Mouse (Mus musculus): Measurements from ENCODE around the gene Hrh2.
A peak's percentile ranks its signal among the peaks of the same experiment; 100 is the strongest.

The Hrh2 gene

DNA sequence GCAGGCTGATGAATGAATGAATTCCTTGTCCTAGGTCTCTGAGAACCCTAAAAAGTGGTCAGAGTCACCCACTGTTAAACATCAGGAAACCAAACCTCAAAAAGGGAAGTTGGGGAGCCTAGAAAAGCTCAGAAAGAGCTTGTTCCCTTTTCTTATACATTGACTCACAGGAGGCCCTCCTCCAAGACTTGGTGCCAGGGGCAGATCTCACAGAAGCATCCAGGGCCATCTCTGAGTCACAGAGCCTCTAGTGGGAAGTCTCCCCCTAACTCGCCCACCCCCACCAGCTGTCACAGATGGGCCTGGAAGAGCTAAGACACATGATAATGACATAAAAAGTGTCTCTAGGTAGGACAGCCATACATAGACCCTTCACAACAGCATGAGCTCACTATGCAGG, 26.4 kb downstream of the Hrh2 start:
- DNase-seq (ENCODE audit: low spot score) = no peak

DNA sequence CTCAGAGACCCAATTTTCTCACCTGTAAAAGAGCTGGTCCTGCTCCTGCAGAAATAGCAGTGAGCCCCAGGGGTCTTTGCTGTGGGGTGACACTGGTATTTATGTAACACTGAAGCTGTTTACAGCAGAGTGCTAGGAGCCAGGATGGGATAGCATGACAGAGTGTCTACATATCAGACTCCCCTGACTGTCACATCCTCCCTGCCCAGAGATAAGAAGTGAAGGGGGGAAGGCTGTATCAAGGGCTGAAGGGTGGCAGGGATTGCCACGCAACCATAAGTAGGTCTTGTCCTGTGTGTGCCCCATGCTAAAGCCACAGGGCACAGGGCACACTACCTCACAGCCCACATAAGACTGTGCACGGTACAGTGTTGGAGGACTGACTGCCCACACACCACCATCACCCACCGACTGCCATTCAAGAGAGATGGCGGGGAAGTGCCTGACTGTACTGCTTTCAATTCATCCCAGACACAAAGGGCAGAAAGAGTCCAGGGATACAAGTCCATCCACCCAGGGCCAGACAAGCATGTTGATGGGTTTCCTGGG, 29.8 kb downstream of the Hrh2 start:
- no peak for DNase-seq (ENCODE audit: low spot score)

DNA sequence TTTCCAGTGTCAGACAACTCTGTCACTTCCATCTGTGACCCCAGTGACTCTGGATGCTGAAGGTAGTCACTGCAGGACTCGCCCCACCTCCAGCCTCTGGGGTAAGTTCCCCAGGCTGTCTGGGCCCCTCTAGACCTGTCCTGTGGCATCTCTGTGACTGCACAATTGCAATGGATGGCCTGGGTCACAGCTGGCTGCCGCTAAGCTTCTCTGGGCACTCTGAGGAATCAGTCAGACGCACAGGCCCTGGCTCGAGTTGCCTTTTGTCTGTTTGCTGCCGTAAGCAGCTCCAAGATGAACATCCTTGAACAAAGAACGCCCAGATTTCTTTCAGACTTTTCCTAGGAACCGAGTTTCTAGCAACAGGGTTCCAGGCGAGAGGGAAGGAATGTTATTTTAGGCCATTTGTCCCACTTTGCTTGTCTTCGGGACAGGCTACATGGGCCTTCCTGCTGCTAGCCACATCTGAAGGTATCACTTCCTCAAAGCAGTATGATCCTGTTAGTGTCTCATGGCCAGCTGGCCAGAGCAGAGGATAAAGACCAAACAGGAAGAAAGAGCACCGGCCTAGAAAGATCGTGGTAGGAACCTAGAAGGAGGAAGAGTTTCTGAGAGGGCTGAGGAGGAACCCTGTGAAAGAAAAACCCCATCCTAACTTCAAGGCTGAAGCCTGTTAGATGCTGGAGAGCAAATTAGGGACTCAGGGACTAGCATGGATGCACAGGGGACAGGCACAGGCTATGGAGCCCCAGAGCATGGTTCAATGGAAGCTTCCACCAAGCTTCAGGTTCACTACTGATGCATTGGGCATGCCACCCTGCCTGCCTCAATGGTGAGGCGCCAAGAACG, 31.2 kb downstream of the Hrh2 start:
- DNase-seq (ENCODE audit: low spot score) = no peak

DNA sequence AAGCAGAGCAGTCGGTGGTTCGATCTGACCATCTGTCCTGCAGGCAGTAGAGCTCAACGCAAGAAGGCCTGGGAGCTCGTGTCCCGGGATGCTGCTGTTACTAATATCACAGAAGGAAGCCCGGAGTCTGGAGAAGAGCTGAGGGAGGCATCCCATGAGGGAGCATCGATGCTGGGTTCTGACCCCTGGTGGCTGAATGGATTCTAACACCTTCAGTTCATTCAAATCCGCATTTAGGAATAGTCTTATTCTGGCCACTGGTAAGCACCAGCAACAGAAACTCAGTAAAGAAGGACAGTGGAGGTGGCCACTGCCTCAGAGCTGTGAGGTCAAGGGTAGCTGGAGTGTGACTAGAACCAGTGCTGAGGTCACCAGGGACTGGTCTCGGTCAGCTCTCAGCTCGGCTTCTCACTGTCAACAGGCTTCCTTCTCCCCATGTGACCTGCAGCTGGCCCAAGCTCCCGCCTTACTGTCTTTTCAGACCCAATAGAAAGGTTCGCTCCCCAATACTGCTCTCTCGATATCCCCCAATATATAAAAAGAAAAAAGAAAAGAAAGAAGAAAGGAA, 36.1 kb downstream of the Hrh2 start:
- DNase-seq (ENCODE audit: low spot score) = no peak

DNA sequence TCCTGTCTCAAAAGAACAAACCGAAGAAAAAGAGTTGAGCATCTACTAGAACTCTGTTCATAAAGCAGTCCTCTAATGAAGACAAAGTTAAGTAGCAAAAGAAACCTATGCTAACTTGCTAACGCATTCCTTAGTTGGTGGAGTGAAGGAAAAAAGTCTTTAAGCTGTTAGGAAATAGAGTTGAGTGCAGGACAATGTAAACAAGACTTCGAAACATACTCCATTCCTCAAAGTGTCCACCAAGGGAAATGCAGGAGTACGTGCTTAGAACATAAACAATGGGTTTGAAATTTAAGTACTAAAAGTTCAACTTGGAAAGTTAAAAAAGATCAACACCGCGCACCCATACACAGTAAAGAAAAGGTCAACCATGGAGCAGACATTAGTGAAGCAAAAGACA, 38.2 kb downstream of the Hrh2 start:
- DNase-seq (ENCODE audit: low spot score) = no peak

DNA sequence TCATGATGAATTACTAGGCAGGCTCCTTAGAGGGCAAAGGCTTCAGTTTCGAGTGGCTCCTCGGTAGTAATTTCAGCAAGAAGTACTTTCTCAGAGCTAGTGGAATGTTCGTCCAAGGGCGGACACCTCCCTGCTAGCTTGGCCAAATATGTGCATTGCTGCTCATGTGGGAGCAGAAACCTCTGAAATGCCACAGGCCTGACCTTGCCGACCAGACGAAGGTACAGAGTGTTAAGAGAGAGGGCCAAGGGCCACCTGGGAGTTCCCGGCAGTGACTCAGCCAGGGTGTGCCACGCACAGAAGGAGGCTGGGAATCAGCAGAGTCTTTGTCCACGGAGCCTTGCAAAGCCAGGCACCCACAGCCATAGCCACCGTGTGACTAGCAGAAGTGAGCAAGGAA, 39.9 kb downstream of the Hrh2 start:
- DNase-seq (ENCODE audit: low spot score) = no peak

DNA sequence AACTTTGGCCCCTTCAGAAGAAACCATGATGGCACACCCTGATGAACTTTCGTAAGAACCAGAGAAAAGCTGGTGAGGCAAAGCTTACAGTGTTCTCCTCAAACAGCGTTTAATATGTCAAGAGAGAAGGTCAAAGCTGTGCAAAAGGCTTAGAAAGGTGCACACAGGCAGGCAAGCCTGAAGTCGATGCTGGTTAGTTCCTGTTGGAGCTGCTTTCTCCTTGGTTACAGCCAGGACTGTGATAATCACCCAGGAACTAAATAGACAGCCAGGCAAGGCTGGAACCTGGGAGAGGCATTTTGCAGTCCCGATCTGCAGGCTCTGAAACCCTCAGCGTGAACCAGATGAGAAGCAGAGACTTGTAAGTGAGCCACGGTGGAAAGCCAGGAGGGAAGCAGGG, 45.6 kb downstream of the Hrh2 start:
- no peak for DNase-seq (ENCODE audit: low spot score)

DNA sequence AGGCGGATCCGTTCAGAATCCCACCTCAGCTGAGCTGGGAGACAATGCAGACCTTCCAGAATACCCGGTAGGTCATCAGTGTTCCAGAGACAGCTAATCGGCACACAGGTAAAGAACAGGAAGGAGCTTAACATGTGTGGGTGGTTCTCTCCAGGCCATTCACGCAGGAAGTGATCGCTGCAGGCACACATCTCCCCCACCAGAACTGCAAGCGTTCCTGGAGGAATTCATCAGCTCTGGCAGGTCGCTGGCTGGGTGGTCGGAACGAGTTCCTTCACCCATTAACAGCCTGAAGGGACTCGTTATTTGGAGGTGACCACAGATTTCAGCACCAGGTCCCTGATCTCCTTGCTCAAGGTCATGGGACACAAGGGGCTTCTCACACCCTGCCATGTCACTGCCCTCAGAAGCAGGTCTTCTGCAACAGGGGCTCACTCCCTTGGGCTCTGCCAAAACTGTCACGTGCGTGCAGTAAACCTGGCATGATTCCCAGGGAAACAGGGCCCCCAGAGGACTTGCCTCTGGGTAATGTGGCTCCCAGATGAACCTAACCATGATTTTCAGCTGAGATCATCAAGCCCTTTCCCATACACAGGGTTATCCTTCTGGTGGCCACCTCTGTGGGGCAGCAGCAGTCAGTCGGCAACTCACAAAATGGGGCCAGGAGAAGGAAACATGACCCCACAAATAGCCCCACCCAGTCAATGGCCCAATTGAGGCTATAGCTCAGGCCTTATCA, 46.8 kb downstream of the Hrh2 start:
- no peak for DNase-seq (ENCODE audit: low spot score)

DNA sequence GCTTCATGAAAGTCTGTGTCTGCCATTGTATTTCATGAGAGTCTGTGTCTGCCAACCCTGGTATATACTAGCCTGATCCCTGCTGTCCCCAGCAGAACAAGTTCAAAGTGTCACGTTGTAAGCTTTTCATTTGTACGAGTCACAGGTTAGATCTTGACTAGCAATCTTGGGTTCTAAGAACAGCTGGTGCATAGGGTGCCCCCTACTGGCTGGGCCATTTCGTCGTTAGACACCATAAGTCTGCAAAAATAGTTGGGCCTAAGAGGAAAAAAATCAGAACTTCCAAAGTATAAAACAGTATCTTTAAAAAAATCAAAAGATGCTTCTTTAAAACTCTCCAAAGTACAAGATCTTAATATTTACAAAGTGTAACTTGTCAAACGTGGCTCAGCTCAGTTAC, 50.5 kb downstream of the Hrh2 start:
- DNase-seq (ENCODE audit: low spot score) = no peak

DNA sequence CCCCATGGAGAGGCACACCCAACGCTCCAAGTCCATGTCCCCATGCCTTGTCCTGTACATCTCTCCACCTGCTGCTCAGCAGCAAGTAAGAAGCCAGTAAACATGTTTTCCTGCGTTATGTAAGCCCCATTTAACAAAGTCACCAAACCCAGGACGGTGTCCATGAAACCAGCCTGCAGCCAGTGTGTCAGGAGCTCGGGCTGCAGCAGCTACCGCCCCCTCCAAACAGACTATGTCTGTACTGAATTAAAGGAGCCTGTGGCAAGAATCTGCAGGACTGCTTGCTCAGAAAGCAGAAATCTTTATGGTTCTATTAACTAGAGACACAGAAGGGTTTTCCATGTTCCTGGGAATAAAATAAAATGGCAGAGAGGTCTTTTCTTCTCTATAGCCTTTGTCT, 53.3 kb downstream of the Hrh2 start:
- no peak for DNase-seq (ENCODE audit: low spot score)

DNA sequence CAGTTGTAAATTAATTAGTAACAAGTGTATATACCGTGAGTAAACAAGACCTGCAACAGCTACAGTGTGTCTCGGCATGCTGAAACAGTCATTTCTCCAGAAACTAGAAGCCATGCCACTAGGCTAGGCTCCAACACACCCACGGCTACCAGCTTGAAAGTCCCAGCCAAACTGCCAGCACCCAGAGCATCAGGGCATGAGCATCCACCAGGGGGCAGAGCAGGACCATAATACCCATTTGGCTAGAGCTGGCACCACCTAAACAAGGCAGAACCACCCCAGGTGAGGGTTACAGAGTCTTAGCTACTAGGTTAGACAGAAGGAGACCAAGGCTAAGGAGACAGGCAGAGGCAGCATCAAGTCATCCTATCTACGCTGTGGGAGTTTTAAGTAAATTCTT, 55.6 kb downstream of the Hrh2 start:
- DNase-seq (ENCODE audit: low spot score) = peak; percentile 42

DNA sequence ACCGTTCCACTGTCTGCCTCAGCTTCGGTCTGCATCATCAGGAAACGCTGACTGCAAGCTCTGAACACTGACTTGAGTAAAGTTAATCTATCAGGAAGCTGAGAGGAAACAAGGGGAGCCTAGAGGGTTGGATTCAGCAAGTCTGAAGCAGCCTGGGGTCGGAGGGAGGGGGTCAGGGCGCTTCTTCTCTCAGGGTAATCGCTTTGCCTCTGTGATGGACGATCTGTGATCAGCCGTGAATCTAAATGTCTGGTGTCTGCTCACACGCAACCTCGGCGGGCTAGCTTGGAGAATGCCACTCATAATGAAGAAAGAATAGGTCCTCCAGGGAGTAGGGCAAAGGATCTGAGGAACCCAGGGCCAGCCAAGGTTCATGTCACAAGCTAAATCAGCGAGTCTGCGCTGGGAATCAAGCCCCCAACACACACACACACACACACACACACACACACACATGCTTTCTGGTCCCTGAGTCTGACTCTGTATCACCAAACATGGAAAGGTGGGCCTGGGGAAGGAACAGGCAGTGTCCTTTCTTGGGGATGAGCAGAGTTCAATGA, 56.6 kb downstream of the Hrh2 start:
- no peak for DNase-seq (ENCODE audit: low spot score)

DNA sequence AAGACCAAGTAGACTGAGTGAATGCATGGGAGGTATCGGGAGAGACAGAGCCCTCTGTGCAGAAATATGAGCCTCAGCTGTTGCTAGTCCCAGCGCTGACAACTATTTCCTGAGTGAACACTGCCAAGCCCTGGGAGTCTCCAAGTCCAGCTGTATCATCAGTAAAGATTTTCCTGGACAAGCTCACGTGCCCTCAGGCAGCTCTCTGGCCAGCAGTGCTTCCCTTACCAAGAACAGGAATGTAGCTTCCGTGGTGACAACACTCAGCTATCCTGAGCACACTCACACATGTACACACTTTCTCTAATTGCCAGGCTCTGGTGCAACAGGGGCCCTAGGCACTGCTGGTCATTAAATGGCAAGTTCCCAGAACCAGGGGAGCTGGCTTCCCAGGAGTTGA, 57.1 kb downstream of the Hrh2 start:
- DNase-seq (ENCODE audit: low spot score) = no peak

DNA sequence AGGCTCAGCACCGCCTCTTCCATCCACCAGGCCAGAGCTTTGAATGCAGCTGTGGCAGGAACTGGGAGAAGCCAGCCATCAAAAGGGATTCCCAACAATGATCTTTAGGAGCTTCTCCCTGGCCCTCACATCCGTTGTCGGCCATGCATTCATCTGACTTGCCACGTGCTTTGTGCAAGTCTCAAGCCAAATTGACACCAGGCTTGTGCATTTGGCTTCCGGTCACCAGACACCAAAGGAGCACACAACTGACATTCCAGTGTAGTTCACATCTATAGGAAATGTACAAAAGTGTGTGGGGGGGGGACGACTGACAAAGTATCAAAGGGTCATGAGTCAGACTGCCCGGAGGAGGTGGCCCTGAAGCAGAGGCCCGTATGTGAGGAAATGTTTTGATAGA, 58.4 kb downstream of the Hrh2 start:
- DNase-seq (ENCODE audit: low spot score) = no peak

DNA sequence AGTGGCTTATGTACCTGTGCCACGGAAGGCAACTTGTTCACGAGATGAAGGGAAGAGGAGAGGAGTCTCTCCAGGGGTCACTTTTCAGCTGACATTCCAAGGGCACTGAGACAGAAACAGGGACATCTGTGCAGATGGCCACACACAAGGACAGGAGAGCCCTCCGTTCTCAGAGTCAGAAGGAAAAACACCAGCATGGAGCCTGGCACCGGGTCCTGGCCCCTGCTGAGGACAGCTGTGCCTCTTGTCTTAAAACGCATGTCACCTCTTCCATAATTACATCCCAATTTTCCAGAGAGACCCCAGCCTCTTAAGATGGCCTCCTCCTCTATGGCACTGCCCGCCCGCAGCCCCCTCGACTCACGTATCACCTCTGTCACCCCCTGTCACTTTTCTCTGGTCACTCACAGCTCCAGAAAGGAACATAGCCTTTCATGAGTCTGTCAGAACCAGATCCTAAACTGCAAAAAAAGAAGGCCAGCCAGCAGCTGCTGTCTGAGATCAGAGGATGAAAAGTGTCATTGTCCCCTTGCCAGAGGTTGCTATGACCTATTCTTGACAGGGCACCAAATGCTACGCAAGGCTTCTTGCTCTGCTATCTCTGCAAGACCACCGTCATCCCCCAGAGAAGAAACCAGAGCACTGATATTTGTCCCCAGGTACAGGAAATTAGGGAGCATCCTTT, 59.8 kb downstream of the Hrh2 start:
- DNase-seq (ENCODE audit: low spot score) = no peak

DNA sequence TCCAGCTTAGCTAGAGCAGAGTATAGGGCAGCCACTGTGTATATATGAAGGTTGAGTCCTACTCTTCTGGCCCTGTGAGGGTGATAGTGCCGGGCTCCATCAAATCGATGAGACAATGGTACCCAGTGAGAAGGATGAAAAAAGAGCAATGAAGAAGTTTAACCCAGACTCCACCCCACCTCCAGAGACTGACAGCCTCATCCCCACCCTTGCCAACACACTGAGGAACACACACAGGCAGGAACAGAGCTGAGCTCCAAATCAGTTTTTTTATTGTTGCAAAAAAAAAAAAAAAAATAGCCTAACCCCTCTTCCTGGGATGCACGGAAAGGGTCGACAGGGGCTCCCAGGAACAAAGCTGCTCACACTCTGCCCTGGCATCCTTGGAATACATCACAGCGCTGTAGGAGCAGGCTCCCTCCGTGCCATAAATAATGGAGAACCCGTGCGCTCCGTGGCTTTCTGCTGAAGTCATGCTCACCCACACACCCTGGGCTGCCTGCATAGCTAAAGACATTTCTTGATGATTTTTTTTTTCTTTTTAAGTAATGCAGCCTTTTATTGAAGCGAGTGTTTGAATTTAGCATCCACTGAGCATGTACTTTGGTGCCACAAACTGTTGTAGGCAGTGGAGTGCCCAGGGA, 65.8 kb downstream of the Hrh2 start:
- DNase-seq (ENCODE audit: low spot score) = no peak

DNA sequence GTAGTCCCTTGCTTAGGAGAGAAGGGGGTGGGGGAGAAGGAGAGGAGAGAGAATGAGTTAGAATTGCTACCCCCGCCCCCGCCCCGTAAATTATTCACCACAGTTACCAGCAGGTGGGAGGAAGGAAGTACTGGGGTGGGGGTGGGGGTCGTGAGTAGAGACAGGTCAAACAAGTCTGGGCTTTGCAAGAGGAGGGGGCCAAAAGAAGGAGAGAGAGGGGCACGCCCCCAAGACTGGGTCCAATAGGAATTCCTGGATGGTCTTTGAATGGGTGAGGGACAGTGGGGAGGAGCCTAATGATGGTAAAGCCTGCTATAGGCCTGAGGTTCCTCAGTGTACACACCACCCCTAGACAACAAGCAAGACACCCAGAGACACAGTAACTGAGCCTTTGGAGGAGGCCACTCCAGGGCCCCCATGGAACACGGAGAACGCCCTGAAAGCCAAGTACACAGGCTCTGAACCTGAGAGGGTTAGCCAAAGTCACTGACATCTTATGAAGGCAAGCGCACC, 66.4 kb downstream of the Hrh2 start:
- DNase-seq (ENCODE audit: low spot score) = no peak

DNA sequence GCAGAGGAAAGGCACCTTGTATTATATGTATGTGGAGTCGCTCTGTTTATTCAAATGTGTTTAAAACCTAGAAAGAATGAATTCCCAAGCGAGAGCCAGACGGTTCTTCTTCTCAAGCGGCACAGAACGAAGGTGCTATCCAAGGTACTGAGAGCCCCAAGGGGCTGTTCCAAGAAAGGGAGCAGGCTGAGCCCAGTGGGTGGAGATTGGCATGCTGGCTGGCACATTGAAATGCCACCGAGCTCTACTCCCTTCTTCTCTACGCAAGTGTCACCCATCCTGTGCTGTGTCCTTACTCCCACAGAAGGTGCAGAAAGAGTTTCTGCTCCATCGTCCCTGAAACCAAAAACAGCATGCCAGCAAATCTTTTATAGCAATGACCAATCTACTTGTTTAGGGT, 68.4 kb downstream of the Hrh2 start:
- DNase-seq (ENCODE audit: low spot score) = no peak

DNA sequence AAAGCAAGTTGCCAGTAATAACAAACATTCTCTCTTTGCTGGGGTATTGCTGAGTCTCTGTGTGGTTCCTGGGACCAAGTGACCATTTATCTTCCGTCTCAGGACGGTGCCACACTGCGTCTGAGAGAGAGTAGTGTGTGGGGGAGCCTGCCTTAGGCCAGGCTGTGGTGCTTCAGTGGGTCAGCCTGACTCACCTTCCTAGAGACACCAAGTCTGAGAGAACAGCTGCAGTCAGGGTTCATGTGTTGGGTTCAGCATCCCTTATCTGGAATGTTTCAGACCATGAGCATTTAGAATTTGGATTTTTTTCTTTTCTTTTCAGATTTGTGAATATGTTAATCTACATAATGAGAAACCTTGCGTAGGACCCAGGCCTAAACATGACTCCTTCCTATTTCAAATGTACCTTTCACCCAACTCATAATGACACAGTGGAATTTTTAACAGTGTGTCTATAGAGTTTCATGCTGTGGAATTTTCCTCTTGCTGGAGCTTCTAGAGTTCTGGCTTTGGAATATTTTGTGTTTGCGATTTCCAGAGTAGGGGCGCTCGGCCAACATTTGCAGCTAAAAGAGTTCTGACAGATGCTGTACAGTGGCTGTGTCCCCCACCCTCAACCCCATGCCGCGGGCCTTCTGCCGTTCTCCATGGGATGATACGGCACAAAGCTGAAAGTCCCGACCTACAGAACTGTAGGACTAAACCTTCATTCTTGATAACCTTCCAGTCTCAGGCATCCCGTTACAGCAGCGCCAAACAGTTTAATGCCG, 71.0 kb downstream of the Hrh2 start:
- DNase-seq (ENCODE audit: low spot score) = no peak

DNA sequence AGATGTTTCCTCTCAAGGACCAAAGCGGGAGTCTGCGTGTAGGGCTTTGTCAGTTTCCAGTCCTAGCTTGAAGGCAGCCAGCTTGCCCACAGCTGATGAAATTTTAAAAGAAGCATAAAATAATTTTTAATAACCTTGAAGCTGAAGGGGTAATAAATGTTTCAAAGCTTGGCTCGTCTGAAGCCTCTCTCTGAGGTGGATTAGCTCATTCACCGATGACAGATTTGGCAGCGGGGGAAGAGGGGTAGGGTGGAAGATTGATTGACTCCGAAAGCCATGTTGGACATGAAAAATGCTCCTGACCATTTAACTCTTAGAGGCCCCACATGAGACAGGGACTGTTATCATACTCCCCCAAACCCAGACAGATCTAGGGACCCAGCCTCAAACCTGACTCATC, 71.7 kb downstream of the Hrh2 start:
- DNase-seq (ENCODE audit: low spot score) = no peak

DNA sequence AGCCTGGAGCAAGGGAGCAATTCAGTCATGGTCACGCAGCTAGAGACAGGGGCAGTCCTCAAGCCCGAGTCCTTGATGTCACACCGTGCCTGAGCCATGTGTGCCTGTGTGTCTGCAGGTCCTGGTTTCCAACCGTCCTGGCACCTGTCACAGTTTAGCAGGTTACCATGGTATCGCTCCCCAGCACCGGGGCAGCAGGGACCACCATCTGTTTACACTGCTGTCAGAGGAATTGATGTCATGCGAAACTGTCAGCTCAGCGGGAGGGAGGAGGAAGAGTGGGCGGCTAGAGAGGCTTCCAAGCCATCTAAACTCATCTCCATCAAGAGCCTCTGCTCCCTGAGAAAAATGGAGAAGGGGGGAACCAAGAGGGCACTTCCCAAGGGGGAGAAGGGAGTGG, 74.5 kb downstream of the Hrh2 start:
- no peak for DNase-seq (ENCODE audit: low spot score)

Data from spleen, adult 12 weeks (tissue).